Mouse (Mus musculus) embryo, embryonic 11 days (tissue): ENCODE measurements at regions not wholly inside any gene's neighbourhood (a gene's known extent, or its start where the extent isn't known, plus 50 kb on each side); places are given as distances from the start of the nearest gene placed in this dataset.
A peak's percentile ranks its signal among the peaks of the same experiment; 100 is the strongest.

ENCODE experiments used
- DNase-seq: peaks from one replicate; pipeline ENCODE4 v3.0.0-alpha.2; 2015

- DNase-seq: no peak
Observed at GRCm38 (mm10) chr7:74876667-74877066, 322.1 kb upstream of the Slco3a1 start.

GRCm38 (mm10) chr7:74870250-74870649 is 315.7 kb upstream of the Slco3a1 start:
- no peak for DNase-seq

- DNase-seq: peak; percentile 56
Observed at GRCm38 (mm10) chr7:74862727-74863126, 308.1 kb upstream of the Slco3a1 start.

- peak; percentile 34 for DNase-seq
Observed at GRCm38 (mm10) chr7:74844306-74844929, 289.8 kb upstream of the Slco3a1 start.

GRCm38 (mm10) chr7:74823286-74823685 is 268.7 kb upstream of the Slco3a1 start:
- DNase-seq: no peak

GRCm38 (mm10) chr7:74793241-74793640 is 238.7 kb upstream of the Slco3a1 start:
- no peak for DNase-seq

GRCm38 (mm10) chr7:74788696-74789095 is 234.1 kb upstream of the Slco3a1 start:
- DNase-seq: no peak

- no peak for DNase-seq
Observed at GRCm38 (mm10) chr7:74771435-74772406, 217.1 kb upstream of the Slco3a1 start.

GRCm38 (mm10) chr7:74766550-74766949 is 212.0 kb upstream of the Slco3a1 start:
- no peak for DNase-seq

- DNase-seq: no peak
Observed at GRCm38 (mm10) chr7:74757469-74757868, 202.9 kb upstream of the Slco3a1 start.

- DNase-seq: no peak
Observed at GRCm38 (mm10) chr7:74747704-74748103, 193.1 kb upstream of the Slco3a1 start.

GRCm38 (mm10) chr7:74734941-74735340 is 180.4 kb upstream of the Slco3a1 start:
- no peak for DNase-seq

- peak; percentile 11 for DNase-seq
Observed at GRCm38 (mm10) chr7:74726324-74726991, 171.9 kb upstream of the Slco3a1 start.

- no peak for DNase-seq
Observed at GRCm38 (mm10) chr7:74719321-74719720, 164.7 kb upstream of the Slco3a1 start.

- peak; percentile 24 for DNase-seq
Observed at GRCm38 (mm10) chr7:74709993-74710581, 155.5 kb upstream of the Slco3a1 start.

- peak; percentile 52 for DNase-seq
Observed at GRCm38 (mm10) chr7:74709006-74709405, 154.4 kb upstream of the Slco3a1 start.

- no peak for DNase-seq
Observed at GRCm38 (mm10) chr7:74703533-74703932, 149.0 kb upstream of the Slco3a1 start.

GRCm38 (mm10) chr7:74697794-74698354 is 143.3 kb upstream of the Slco3a1 start:
- no peak for DNase-seq

- DNase-seq: no peak
Observed at GRCm38 (mm10) chr7:74696286-74696685, 141.7 kb upstream of the Slco3a1 start.

- DNase-seq: no peak
Observed at GRCm38 (mm10) chr7:74693049-74693448, 138.5 kb upstream of the Slco3a1 start.

- no peak for DNase-seq
Observed at GRCm38 (mm10) chr7:74690706-74691105, 136.1 kb upstream of the Slco3a1 start.

GRCm38 (mm10) chr7:74688116-74688702 is 133.6 kb upstream of the Slco3a1 start:
- DNase-seq: no peak
